Mouse (Mus musculus): ENCODE data around the gene Syndig1. TPM values are rescaled to one million over a fixed set of nuclear protein-coding genes. Genes with fewer than 3 reads are reported as not detected.

The Syndig1 gene
- total and polyA plus RNA-seq, 3 experiments, result not detected

DNA sequence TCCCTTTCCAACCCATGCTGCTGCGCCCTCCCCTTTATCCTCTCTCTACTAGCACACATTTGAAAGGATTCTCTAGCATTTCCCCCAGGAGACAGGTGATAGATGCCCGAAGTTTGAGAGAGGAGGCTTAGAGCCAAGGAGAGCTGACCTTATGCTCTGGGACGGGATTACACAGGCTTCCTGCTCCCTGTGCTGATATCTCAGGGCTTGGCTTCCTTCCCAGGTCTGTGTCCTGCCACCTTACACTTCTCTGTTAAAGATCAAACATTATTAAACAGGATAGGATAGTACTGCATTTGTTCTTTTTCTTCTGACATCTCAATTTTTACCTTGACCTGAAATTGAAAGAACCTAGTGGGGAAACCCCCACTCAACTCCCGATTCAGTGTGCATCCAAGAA, 109.8 kb downstream of the Syndig1 start:
- Histone ChIP-seq H3K79me2 (ENCODE audit: control insufficient read depth, insufficient read depth, low read length, poor library complexity) (no peaks in the 10 kb centered on the region), H3K27me3 (ENCODE audit: control insufficient read depth in 1 of 2, insufficient read depth in 2 of 2, low read length in 2 of 2) (no peaks in the 10 kb centered on the region), H3K9ac (ENCODE audit: control insufficient read depth, low read depth, low read length, poor library complexity, severe bottlenecking) (no peak overlapping the region), H3K4me1 (ENCODE audit: control insufficient read depth in 1 of 2, insufficient read depth in 2 of 2, low read length in 2 of 2) (no peaks in the 10 kb centered on the region), H3K36me3 (ENCODE audit: control insufficient read depth in 1 of 2, insufficient read depth in 2 of 2, low read length in 2 of 2) (no peaks in the 10 kb centered on the region), H3K27ac (ENCODE audit: control insufficient read depth, low read depth, low read length) (no peak overlapping the region), H3K9me3 (replicated peaks; ENCODE audit: insufficient read depth, low read length) (no peaks in the 10 kb centered on the region), H3K4me3 (ENCODE audit: control insufficient read depth in 1 of 2, insufficient read depth in 1 of 2, low read depth in 2 of 2, low read length in 2 of 2) (no peak overlapping the region)
- DNase-seq (ENCODE audit: low read depth, low spot score), result no peak
- TF ChIP-seq GABPA (IDR thresholded peaks at IDR 0.05; ENCODE audit: low read depth, low read length) (no peak), TAL1 (IDR thresholded peaks at IDR 0.05; ENCODE audit: low read length) (no peak), MEF2A (IDR thresholded peaks at IDR 0.05; ENCODE audit: extremely low read depth, insufficient replicate concordance, low read depth, low read length, poor library complexity, severe bottlenecking) (no peak), SMC3 (IDR thresholded peaks at IDR 0.05; ENCODE audit: low read depth, low read length) (no peak), ELF1 (IDR thresholded peaks at IDR 0.05; ENCODE audit: low read depth, low read length) (no peak), POLR2AphosphoS2 (IDR thresholded peaks at IDR 0.05; ENCODE audit: low read length) (no peak), GATA1 (IDR thresholded peaks at IDR 0.05; ENCODE audit: low read depth, low read length) (no peak), RAD21 (IDR thresholded peaks at IDR 0.05; ENCODE audit: low read depth, low read length) (no peak), ZNF384 (IDR thresholded peaks at IDR 0.05; ENCODE audit: low read depth, low read length) (no peak), ETS1 (IDR thresholded peaks at IDR 0.05; ENCODE audit: low read depth, low read length) (no peak), KAT2A (conservative IDR thresholded peaks at IDR 0.05; ENCODE audit: low read depth, low read length) (no peak), SIN3A (IDR thresholded peaks at IDR 0.05; ENCODE audit: low read length) (no peak), CTCF (IDR thresholded peaks at IDR 0.05 in 2 of 3, conservative IDR thresholded peaks at IDR 0.05 in 1 of 3; ENCODE audit: control insufficient read depth in 1 of 3, insufficient read depth in 1 of 3, low read depth in 2 of 3, low read length in 3 of 3, poor library complexity in 1 of 3, severe bottlenecking in 1 of 3) (no peak), HCFC1 (IDR thresholded peaks at IDR 0.05; ENCODE audit: low read depth, low read length) (no peak), USF1 (IDR thresholded peaks at IDR 0.05; ENCODE audit: low read depth, low read length) (no peak), POLR2A (IDR thresholded peaks at IDR 0.05; ENCODE audit: control insufficient read depth in 1 of 2, insufficient read depth in 1 of 2, low read depth in 1 of 2, low read length in 2 of 2, poor library complexity in 1 of 2) (no peak), MYC (IDR thresholded peaks at IDR 0.05; ENCODE audit: low read depth, low read length) (no peak), TBP (IDR thresholded peaks at IDR 0.05; ENCODE audit: low read depth, low read length) (no peak), MYB (IDR thresholded peaks at IDR 0.05; ENCODE audit: low read depth, low read length) (no peak), CHD1 (IDR thresholded peaks at IDR 0.05; ENCODE audit: low read depth, low read length) (no peak)

DNA sequence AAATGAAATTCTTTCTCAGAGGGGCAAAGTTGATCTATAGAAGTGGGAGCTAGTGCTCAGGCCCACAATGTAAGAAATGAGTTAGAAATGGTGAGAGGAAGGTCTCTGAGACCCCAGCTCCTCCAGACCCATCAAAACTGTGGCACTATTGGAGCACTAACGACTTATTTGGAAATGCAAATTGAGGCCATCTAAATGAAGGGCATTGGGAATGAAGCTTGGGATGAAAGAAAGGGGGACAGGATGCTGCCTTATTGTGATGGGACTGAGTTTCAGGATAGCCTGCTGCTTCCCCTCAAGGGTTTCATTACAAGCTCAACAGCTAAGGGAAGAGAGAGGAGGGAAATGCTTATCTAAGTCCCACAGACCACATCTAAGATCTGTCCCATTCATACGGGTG, 110.6 kb downstream of the Syndig1 start:
- TF ChIP-seq EP300 (IDR thresholded peaks at IDR 0.05; ENCODE audit: low read depth in 1 of 2, low read length in 2 of 2), result no peak
- no peaks in the 10 kb centered on the region for H3K9me3 ChIP-seq (replicated peaks; ENCODE audit: insufficient read depth, low read length)
- no peaks in the 10 kb centered on the region for H3K4me1 ChIP-seq (ENCODE audit: control insufficient read depth in 1 of 2, insufficient read depth in 2 of 2, low read length in 2 of 2)
- no peak for DNase-seq (ENCODE audit: low read depth, low spot score)
- no peaks in the 10 kb centered on the region for H3K36me3 ChIP-seq (ENCODE audit: control insufficient read depth in 1 of 2, insufficient read depth in 2 of 2, low read length in 2 of 2)
- no peak overlapping the region for H3K9ac ChIP-seq (ENCODE audit: control insufficient read depth, low read depth, low read length, poor library complexity, severe bottlenecking)
- no peak overlapping the region for H3K27ac ChIP-seq (ENCODE audit: control insufficient read depth, low read depth, low read length)
- no peaks in the 10 kb centered on the region for H3K27me3 ChIP-seq (ENCODE audit: control insufficient read depth in 1 of 2, insufficient read depth in 2 of 2, low read length in 2 of 2)
- no peak overlapping the region for H3K4me3 ChIP-seq (ENCODE audit: control insufficient read depth in 1 of 2, insufficient read depth in 1 of 2, low read depth in 2 of 2, low read length in 2 of 2)
- H3K79me2 ChIP-seq (ENCODE audit: control insufficient read depth, insufficient read depth, low read length, poor library complexity), result no peaks in the 10 kb centered on the region
